Mouse (Mus musculus): ENCODE measurements at regions not wholly inside any gene's neighbourhood (a gene's known extent, or its start where the extent isn't known, plus 50 kb on each side); places are given as distances from the start of the nearest gene placed in this dataset.

DNA sequence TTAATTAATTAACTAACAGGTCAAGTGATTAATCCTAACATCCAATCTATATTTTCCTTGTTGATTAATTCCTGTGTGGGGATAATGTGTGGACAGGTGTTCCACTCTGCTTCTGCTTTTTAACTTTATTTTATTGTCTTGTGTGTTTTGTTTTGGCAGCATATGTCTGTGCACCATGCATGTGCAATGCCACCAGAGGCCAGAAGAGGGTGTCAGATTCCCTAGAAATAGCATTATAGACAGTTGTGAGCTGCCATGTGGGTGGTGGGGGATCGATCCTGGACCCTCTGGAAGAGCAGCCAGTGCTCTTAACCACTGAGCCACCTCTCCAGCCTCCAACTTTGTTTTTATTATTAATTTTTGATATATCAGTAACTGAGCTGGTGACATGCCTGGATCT is 65.6 kb downstream of the En1 start:
- no peak overlapping the region for H3K9ac ChIP-seq (replicated peaks)
- ATAC-seq = no peak
- 40% methylated on average over 1 of the region's 1 CpGs for WGBS (ENCODE audit: insufficient replicate concordance)

DNA sequence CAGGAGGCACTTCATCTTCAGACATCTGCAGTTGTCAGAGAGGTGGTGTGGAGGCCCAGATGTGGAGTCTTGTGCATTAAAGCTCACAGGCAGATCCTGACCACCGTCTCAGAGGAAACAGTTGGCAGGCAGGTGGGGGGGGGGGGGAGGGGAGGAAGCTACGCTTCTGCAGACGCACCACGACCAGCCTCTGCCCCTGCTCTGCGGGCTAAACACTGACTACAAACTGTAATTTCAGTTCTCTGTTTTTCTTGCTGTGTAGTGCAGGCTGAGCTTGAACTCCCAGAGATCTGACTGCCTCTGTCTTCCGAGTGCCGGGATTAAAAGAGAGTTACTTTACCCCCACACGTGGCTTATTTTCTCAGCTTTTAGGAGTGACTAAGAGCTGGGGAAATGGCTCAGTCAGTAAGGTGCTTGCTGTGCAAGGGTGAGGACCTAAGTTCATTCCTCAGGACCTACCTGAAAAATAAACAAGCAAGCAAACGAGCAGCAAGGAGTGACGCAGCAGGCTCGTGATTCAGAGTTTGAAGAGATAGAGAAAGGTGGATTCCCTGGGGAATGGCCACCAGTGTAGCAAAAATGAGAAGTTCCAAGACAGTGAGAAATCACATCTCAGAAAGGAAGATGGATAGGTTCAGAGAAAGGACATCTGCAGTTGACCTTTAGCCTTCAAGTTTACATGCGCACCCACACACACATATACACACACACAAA is 81.5 kb downstream of the En1 start:
- Histone ChIP-seq H3K9ac (replicated peaks) (no peak overlapping the region), H3K9me3 (ENCODE audit: low read length) (no peaks in the 10 kb centered on the region), H3K4me3 (ENCODE audit: low read depth, low read length) (no peak overlapping the region), H3K27ac (ENCODE audit: low read depth) (no peak overlapping the region), H3K27me3 (ENCODE audit: insufficient read depth, low read length) (no peaks in the 10 kb centered on the region), H3K36me3 (replicated peaks; ENCODE audit: insufficient read depth, low read length) (no peaks in the 10 kb centered on the region), H3K4me2 (ENCODE audit: low read depth, low read length) (no peak overlapping the region), H3K4me1 (ENCODE audit: insufficient read depth) (no peaks in the 10 kb centered on the region)
- TF ChIP-seq EP300 (IDR thresholded peaks at IDR 0.05; ENCODE audit: low read depth) (no peak), CTCF (IDR thresholded peaks at IDR 0.05; ENCODE audit: low read depth) (no peak)
- 33% methylated on average over 12 of the region's 12 CpGs for WGBS (ENCODE audit: insufficient replicate concordance)
- peak; percentile 15 for DNase-seq
- peak; percentile 4; the same call in 1 of the 2 replicates for ATAC-seq

More for the DNA sequence above, 65.6 kb downstream of the En1 start:
- TF ChIP-seq EP300 (IDR thresholded peaks at IDR 0.05; ENCODE audit: low read depth) (no peak), CTCF (IDR thresholded peaks at IDR 0.05; ENCODE audit: low read depth) (peak; percentile 29)
- Histone ChIP-seq H3K9me3 (ENCODE audit: low read length) (no peaks in the 10 kb centered on the region), H3K27me3 (ENCODE audit: insufficient read depth, low read length) (no peaks in the 10 kb centered on the region), H3K4me3 (ENCODE audit: low read depth, low read length) (no peak overlapping the region), H3K4me1 (ENCODE audit: insufficient read depth) (no peaks in the 10 kb centered on the region), H3K4me2 (ENCODE audit: low read depth, low read length) (no peak overlapping the region), H3K36me3 (replicated peaks; ENCODE audit: insufficient read depth, low read length) (no peaks in the 10 kb centered on the region), H3K27ac (ENCODE audit: low read depth) (no peak overlapping the region)
- DNase-seq = no peak

DNA sequence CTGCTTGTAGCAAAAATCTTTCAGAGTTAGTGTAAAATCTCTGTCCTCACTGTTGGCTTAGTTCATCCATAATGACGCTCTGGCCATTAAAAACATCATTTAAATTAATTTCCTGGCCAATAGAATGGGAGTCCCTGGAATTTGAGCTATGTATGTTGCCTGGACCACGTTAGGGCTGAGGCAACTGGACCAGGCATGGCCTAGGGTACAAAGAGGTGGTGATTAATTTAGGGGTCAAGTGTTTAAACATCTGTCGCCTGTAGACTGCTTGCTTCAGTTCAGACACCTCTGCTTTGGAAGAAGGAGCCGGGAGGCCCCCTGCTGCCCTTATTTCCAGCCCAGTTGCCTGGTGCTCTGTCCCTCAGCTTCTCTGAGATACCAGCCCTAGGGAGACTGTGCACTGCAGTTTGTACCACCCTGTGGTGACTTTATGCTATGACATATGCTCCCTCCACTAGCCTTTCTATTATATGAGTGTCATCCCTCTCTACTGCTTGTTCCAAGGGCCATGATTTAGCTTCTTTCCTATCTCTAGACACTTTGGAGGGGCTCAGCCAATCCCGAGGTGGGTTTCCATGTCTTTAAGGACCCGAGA is 83.5 kb downstream of the En1 start:
- H3K9me3 ChIP-seq (ENCODE audit: low read length) = no peaks in the 10 kb centered on the region
- H3K4me3 ChIP-seq (ENCODE audit: low read depth, low read length) = no peak overlapping the region
- 46% methylated on average over 6 of the region's 6 CpGs for WGBS (ENCODE audit: insufficient replicate concordance)
- H3K4me1 ChIP-seq (ENCODE audit: insufficient read depth) = no peaks in the 10 kb centered on the region
- H3K4me2 ChIP-seq (ENCODE audit: low read depth, low read length) = no peak overlapping the region
- no peak for DNase-seq
- H3K36me3 ChIP-seq (replicated peaks; ENCODE audit: insufficient read depth, low read length) = no peaks in the 10 kb centered on the region
- H3K9ac ChIP-seq (replicated peaks) = no peak overlapping the region
- no peaks in the 10 kb centered on the region for H3K27me3 ChIP-seq (ENCODE audit: insufficient read depth, low read length)
- ATAC-seq = no peak
- TF ChIP-seq EP300 (IDR thresholded peaks at IDR 0.05; ENCODE audit: low read depth) = no peak
- TF ChIP-seq CTCF (IDR thresholded peaks at IDR 0.05; ENCODE audit: low read depth) = peak; percentile 46
- no peak overlapping the region for H3K27ac ChIP-seq (ENCODE audit: low read depth)

DNA sequence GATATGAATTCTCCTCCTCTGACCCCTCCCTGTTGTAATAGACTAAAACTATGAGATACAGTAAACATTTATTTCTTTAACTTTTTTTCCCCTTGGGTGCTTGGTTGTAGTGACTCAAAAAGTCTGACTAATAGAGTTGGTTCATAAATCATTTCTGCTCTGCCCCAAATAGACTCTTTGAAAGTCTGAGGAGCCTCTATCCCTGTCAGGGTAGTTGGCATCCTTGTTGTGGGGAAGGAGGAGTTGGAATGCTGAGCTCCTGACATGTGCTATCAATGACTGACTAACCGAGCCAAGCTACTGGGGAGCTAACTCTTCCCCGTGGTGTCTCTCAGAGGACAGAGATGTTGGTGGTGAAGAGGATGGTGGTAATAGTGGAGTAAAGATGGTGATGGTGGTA is 89.4 kb downstream of the En1 start:
- H3K27me3 ChIP-seq (ENCODE audit: insufficient read depth, low read length) = no peaks in the 10 kb centered on the region
- H3K4me2 ChIP-seq (ENCODE audit: low read depth, low read length) = no peak overlapping the region
- DNase-seq = no peak
- no peaks in the 10 kb centered on the region for H3K4me1 ChIP-seq (ENCODE audit: insufficient read depth)
- H3K27ac ChIP-seq (ENCODE audit: low read depth) = no peak overlapping the region
- WGBS (ENCODE audit: insufficient replicate concordance) = 63% methylated on average over 2 of the region's 2 CpGs
- no peak overlapping the region for H3K4me3 ChIP-seq (ENCODE audit: low read depth, low read length)
- H3K9me3 ChIP-seq (ENCODE audit: low read length) = no peaks in the 10 kb centered on the region
- H3K36me3 ChIP-seq (replicated peaks; ENCODE audit: insufficient read depth, low read length) = no peaks in the 10 kb centered on the region
- H3K9ac ChIP-seq (replicated peaks) = no peak overlapping the region
- no peak for ATAC-seq
- TF ChIP-seq CTCF (IDR thresholded peaks at IDR 0.05; ENCODE audit: low read depth) = no peak
- no peak for TF ChIP-seq EP300 (IDR thresholded peaks at IDR 0.05; ENCODE audit: low read depth)

DNA sequence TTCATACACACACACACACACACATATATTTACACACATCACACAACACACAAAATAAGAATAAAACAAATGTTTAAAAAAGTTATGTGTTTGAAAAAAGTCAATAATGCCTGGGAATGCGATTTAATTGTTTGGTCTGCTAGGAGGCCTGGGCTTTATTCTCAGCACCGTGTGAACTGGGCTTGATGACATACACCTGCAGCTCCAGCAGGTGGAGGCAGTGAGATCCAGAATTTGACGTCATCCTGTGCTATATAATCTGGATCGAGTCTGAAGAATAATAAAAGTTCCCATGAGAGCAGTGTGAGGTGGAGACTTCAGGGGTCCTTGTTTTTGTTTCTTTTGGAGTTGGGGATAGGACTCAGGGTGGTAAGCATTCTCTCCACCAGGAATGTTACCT is 96.0 kb downstream of the En1 start:
- TF ChIP-seq CTCF (IDR thresholded peaks at IDR 0.05; ENCODE audit: low read depth) = no peak
- no peak for TF ChIP-seq EP300 (IDR thresholded peaks at IDR 0.05; ENCODE audit: low read depth)
- DNase-seq = no peak
- 75% methylated on average over 4 of the region's 4 CpGs for WGBS (ENCODE audit: insufficient replicate concordance)
- no peak for ATAC-seq
- no peaks in the 10 kb centered on the region for H3K36me3 ChIP-seq (replicated peaks; ENCODE audit: insufficient read depth, low read length)
- no peak overlapping the region for H3K9ac ChIP-seq (replicated peaks)
- H3K9me3 ChIP-seq (ENCODE audit: low read length) = no peaks in the 10 kb centered on the region
- no peaks in the 10 kb centered on the region for H3K27me3 ChIP-seq (ENCODE audit: insufficient read depth, low read length)
- H3K27ac ChIP-seq (ENCODE audit: low read depth) = no peak overlapping the region
- H3K4me1 ChIP-seq (ENCODE audit: insufficient read depth) = no peaks in the 10 kb centered on the region
- no peak overlapping the region for H3K4me2 ChIP-seq (ENCODE audit: low read depth, low read length)
- H3K4me3 ChIP-seq (ENCODE audit: low read depth, low read length) = no peak overlapping the region

DNA sequence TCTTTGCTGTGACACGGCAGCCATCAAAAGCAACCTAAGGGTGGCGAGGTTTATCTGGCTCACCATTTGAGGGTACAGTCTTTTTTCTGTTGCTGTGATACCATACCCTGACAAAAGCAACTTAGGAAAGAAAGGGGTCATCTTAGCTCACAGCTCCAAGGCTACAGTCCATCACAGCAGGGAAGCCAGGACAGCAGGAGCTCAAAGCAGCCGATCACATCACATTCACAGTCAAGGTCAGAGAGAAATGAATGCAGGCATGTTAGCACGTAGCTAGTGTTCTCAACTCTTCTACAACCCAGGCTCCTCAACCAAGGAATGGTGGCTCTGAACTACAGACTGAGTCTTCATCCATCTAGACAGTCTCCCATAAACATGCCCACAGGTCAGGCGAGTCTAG is 102.0 kb downstream of the En1 start:
- no peak overlapping the region for H3K27ac ChIP-seq (ENCODE audit: low read depth)
- H3K27me3 ChIP-seq (ENCODE audit: insufficient read depth, low read length) = no peaks in the 10 kb centered on the region
- ATAC-seq (no peak), DNase-seq (no peak)
- no peak overlapping the region for H3K9ac ChIP-seq (replicated peaks)
- H3K4me1 ChIP-seq (ENCODE audit: insufficient read depth) = no peaks in the 10 kb centered on the region
- TF ChIP-seq CTCF (IDR thresholded peaks at IDR 0.05; ENCODE audit: low read depth) (no peak), EP300 (IDR thresholded peaks at IDR 0.05; ENCODE audit: low read depth) (no peak)
- no peaks in the 10 kb centered on the region for H3K36me3 ChIP-seq (replicated peaks; ENCODE audit: insufficient read depth, low read length)
- WGBS (ENCODE audit: insufficient replicate concordance) = 71% methylated on average over 5 of the region's 5 CpGs
- H3K4me3 ChIP-seq (ENCODE audit: low read depth, low read length) = no peak overlapping the region
- no peaks in the 10 kb centered on the region for H3K9me3 ChIP-seq (ENCODE audit: low read length)
- H3K4me2 ChIP-seq (ENCODE audit: low read depth, low read length) = no peak overlapping the region
